Mouse (Mus musculus): ENCODE data around the gene Spint1. TPM values are rescaled to one million over a fixed set of nuclear protein-coding genes. Genes with fewer than 3 reads are reported as not detected.

Gene Spint1
- polyA plus RNA-seq, 1 experiment from 2014 or later: 81.9 TPM

Other genes starting within 250 kb of the Spint1 start
- gene Ccdc32, start 208.0 kb upstream of the Spint1 start, polyA plus RNA-seq (2014; fragmentation: Nextera tagmentation; extraction: Ambion mirVana): 20.9 and 21.0 TPM in 2 replicates
- gene Rpusd2, start 202.6 kb upstream of the Spint1 start, polyA plus RNA-seq (2014; fragmentation: Nextera tagmentation; extraction: Ambion mirVana): 4.7 and 4.8 TPM in 2 replicates
- gene Knl1, start 190.2 kb upstream of the Spint1 start, polyA plus RNA-seq (2014; fragmentation: Nextera tagmentation; extraction: Ambion mirVana): 40.5 and 46.5 TPM in 2 replicates
- 50.2 and 58.2 TPM in 2 replicates for gene Rad51, start 124.6 kb upstream of the Spint1 start, polyA plus RNA-seq (2014; fragmentation: Nextera tagmentation; extraction: Ambion mirVana)
- gene Rmdn3, start 80.3 kb upstream of the Spint1 start, polyA plus RNA-seq (2014; fragmentation: Nextera tagmentation; extraction: Ambion mirVana): 33.6 and 38.9 TPM in 2 replicates
- 11.7 and 12.0 TPM in 2 replicates for gene Gchfr, start 69.6 kb upstream of the Spint1 start, polyA plus RNA-seq (2014; fragmentation: Nextera tagmentation; extraction: Ambion mirVana)
- gene Gm14137, start 62.9 kb upstream of the Spint1 start, polyA plus RNA-seq (2014; fragmentation: Nextera tagmentation; extraction: Ambion mirVana): 0.13 and 0.30 TPM in 2 replicates
- gene Zfyve19, start 28.7 kb upstream of the Spint1 start, polyA plus RNA-seq (2014; fragmentation: Nextera tagmentation; extraction: Ambion mirVana): 44.2 and 63.2 TPM in 2 replicates
- gene Dnajc17, start 28.6 kb upstream of the Spint1 start, polyA plus RNA-seq (2014; fragmentation: Nextera tagmentation; extraction: Ambion mirVana): 17.8 and 20.5 TPM in 2 replicates
- gene Ppp1r14d, start 7.5 kb upstream of the Spint1 start, polyA plus RNA-seq (2014; fragmentation: Nextera tagmentation; extraction: Ambion mirVana): 3.0 and 3.9 TPM in 2 replicates
- 0.98 and 2.3 TPM in 2 replicates for gene Rhov, start 33.9 kb downstream of the Spint1 start, polyA plus RNA-seq (2014; fragmentation: Nextera tagmentation; extraction: Ambion mirVana)
- gene Vps18, start 51.4 kb downstream of the Spint1 start, polyA plus RNA-seq (2014; fragmentation: Nextera tagmentation; extraction: Ambion mirVana): 14.1 and 14.8 TPM in 2 replicates
- gene Dll4, start 88.4 kb downstream of the Spint1 start, polyA plus RNA-seq (2014; fragmentation: Nextera tagmentation; extraction: Ambion mirVana): 6.9 and 7.1 TPM in 2 replicates
- gene Chac1, start 113.9 kb downstream of the Spint1 start, polyA plus RNA-seq (2014; fragmentation: Nextera tagmentation; extraction: Ambion mirVana): 1.6 and 1.7 TPM in 2 replicates
- 7.0 and 8.3 TPM in 2 replicates for gene Ino80, start 240.3 kb downstream of the Spint1 start, polyA plus RNA-seq (2014; fragmentation: Nextera tagmentation; extraction: Ambion mirVana)